9 mouse cellular contexts compared by ENCODE assay signal in genomic region chr10:14391025-14391639, GRCm38 (mm10).
DNase-seq lines count a peak whose midpoint lies in the region; ATAC-seq and TF ChIP-seq lines count a peak whose summit lies in the region.
"Had no signal": no experiment of that assay in that cellular context is flagged by ENCODE, and none has a peak within 500 bp of the region (broad histone marks: within the 10 kb centered on the region; RNA-seq: fewer than 3 reads in every experiment).

No protein-coding gene starts in this region.

- ATAC-seq in lung, embryonic 16.5 days (ENCODE audit: low read depth), result peak; percentile 52; the same call in 1 of the 2 replicates

- H3K4me3 ChIP-seq in CH12.LX (replicated peaks in 1 of 3; ENCODE audit: low read depth in 2 of 3, low read length in 2 of 3, poor library complexity in 1 of 3), result no peak overlapping the region
- no peak overlapping the region for H3K4me3 ChIP-seq in bone marrow, adult 2 months (replicated peaks; ENCODE audit: control insufficient read depth, low read depth, low read length)
- no peak overlapping the region for H3K4me3 ChIP-seq in embryonic fibroblast, embryonic 13.5 days (ENCODE audit: insufficient read depth, low read length)
- H3K4me3 ChIP-seq in lung, embryonic 16.5 days (ENCODE audit: low read length), result no peak overlapping the region
- H3K4me3 ChIP-seq: liver, embryonic 13.5 days had no signal

- no peak overlapping the region for H3K9ac ChIP-seq in CH12.LX (ENCODE audit: insufficient read depth, low read depth)
- H3K9ac ChIP-seq in lung, embryonic 16.5 days (ENCODE audit: low read length), result no peak overlapping the region
- H3K9ac ChIP-seq: liver, embryonic 13.5 days had no signal

- no peaks in the 10 kb centered on the region for H3K36me3 ChIP-seq in CH12.LX (replicated peaks in 1 of 2; ENCODE audit: control insufficient read depth in 1 of 2, insufficient read depth in 1 of 2, low read length in 1 of 2)
- H3K36me3 ChIP-seq in lung, embryonic 16.5 days (ENCODE audit: control insufficient read depth, insufficient read depth, low read length), result no peaks in the 10 kb centered on the region
- H3K36me3 ChIP-seq: liver, embryonic 13.5 days had no signal

- TF ChIP-seq EP300 in CH12.LX (IDR thresholded peaks at IDR 0.05; ENCODE audit: low read length), result no peak

- H3K79me2 ChIP-seq in CH12.LX (replicated peaks; ENCODE audit: control insufficient read depth, extremely low read depth, insufficient read depth, poor library complexity, severe bottlenecking), result no peaks in the 10 kb centered on the region

- H3K4me1 ChIP-seq in CH12.LX (ENCODE audit: control insufficient read depth in 1 of 2, insufficient read depth in 2 of 2), result peaks cover 2 to 20% of the 10 kb centered on the region in 2 experiments; a peak in 3 of 4 replicates
- H3K4me1 ChIP-seq in bone marrow, adult 2 months (ENCODE audit: control insufficient read depth, insufficient read depth, low read length), result no peaks in the 10 kb centered on the region
- no peaks in the 10 kb centered on the region for H3K4me1 ChIP-seq in embryonic fibroblast, embryonic 13.5 days (ENCODE audit: control insufficient read depth, insufficient read depth, low read length)
- no peaks in the 10 kb centered on the region for H3K4me1 ChIP-seq in lung, embryonic 16.5 days (replicated peaks; ENCODE audit: control insufficient read depth, insufficient read depth, low read length)
- H3K4me1 ChIP-seq: liver, embryonic 13.5 days had no signal

- peak; percentile 72 for DNase-seq in CH12.LX (ENCODE audit: extremely low read depth)
- peak; percentile 74 to 82 for DNase-seq in heart, postnatal 10 days
- peak; percentile 56 to 77 for DNase-seq in kidney, postnatal 36 days
- peak; percentile 34 for DNase-seq in retina, adult 2 months (ENCODE audit: low read depth, low spot score)
- peak; percentile 62 to 63 for DNase-seq in thymus, postnatal 36 days
- DNase-seq: liver, embryonic 13.5 days had no signal

- dilution Hi-C loops in CH12.LX (cut with MboI; ENCODE audit: extremely low pct_ligation_motif_present, extremely low pct_unique_long_range_greater_than_20kb, low sequenced_read_pairs), result no loop called here

- TF ChIP-seq RAD21 in CH12.LX (IDR thresholded peaks at IDR 0.05; ENCODE audit: low read depth, low read length), result peak; percentile 82

- intact Hi-C loops in heart, postnatal 10 days (cut with DNase I), result loop anchor here (2.0 kb wide), 4 partner anchors 70 to 1374 kb away; no protein-coding TSS in a partner anchor

- no peaks in the 10 kb centered on the region for H3K9me3 ChIP-seq in CH12.LX (replicated peaks; ENCODE audit: low read length)
- H3K9me3 ChIP-seq in lung, embryonic 16.5 days (ENCODE audit: control insufficient read depth, low read length), result no peaks in the 10 kb centered on the region
- H3K9me3 ChIP-seq: liver, embryonic 13.5 days had no signal

- in situ Hi-C loops in CH12.LX (cut with MboI; ENCODE audit: low pct_ligation_motif_present, low pct_unique_long_range_greater_than_20kb, low sequenced_read_pairs), result no loop called here

- TF ChIP-seq POLR2A in CH12.LX (IDR thresholded peaks at IDR 0.05; ENCODE audit: low read depth, low read length), result no peak
- no peak for TF ChIP-seq POLR2A in bone marrow, adult 2 months (IDR thresholded peaks at IDR 0.05; ENCODE audit: borderline replicate concordance, control insufficient read depth, low read depth, low read length)
- TF ChIP-seq POLR2A in embryonic fibroblast, embryonic 13.5 days (IDR thresholded peaks at IDR 0.05; ENCODE audit: low read depth, low read length), result no peak

- 15% methylated on average over 11 of the region's 11 CpGs for WGBS in bone marrow, adult 2 months
- 8% methylated on average over 11 of the region's 11 CpGs for WGBS in lung, embryonic 16.5 days

- H3K27me3 ChIP-seq in CH12.LX (replicated peaks), result no peaks in the 10 kb centered on the region
- no peaks in the 10 kb centered on the region for H3K27me3 ChIP-seq in lung, embryonic 16.5 days (ENCODE audit: control insufficient read depth, insufficient read depth, low read depth, low read length)
- H3K27me3 ChIP-seq: liver, embryonic 13.5 days had no signal

- TF ChIP-seq CTCF in CH12.LX (conservative IDR thresholded peaks at IDR 0.05 in 1 of 2, IDR thresholded peaks at IDR 0.05 in 1 of 2; ENCODE audit: low read depth in 2 of 2, low read length in 2 of 2), result peak; percentile 41 to 71; a peak in 3 of 4 replicates
- TF ChIP-seq CTCF in bone marrow, adult 2 months (IDR thresholded peaks at IDR 0.05; ENCODE audit: control insufficient read depth, insufficient read depth, low read length), result peak; percentile 41; the same call in 1 of the 2 replicates
- peak; percentile 90 for TF ChIP-seq CTCF in embryonic fibroblast, embryonic 13.5 days (IDR thresholded peaks at IDR 0.05; ENCODE audit: borderline replicate concordance, insufficient read depth, low read length)

- no peak overlapping the region for H3K4me2 ChIP-seq in CH12.LX (ENCODE audit: insufficient read depth, low read depth, poor library complexity, severe bottlenecking)
- H3K4me2 ChIP-seq in lung, embryonic 16.5 days (ENCODE audit: low read depth, low read length), result no peak overlapping the region
- H3K4me2 ChIP-seq: liver, embryonic 13.5 days had no signal

- H3K27ac ChIP-seq in CH12.LX (ENCODE audit: insufficient read depth, low read depth), result no peak overlapping the region
- H3K27ac ChIP-seq in bone marrow, adult 2 months (ENCODE audit: control insufficient read depth, insufficient read depth, low read depth, low read length, poor library complexity), result no peak overlapping the region
- no peak overlapping the region for H3K27ac ChIP-seq in embryonic fibroblast, embryonic 13.5 days (ENCODE audit: insufficient read depth, low read length)
- H3K27ac ChIP-seq in lung, embryonic 16.5 days (ENCODE audit: low read length), result no peak overlapping the region
- H3K27ac ChIP-seq: liver, embryonic 13.5 days had no signal

TF ChIP-seq in CH12.LX, 34 proteins besides CTCF, POLR2A, EP300 and RAD21:
- TF ChIP-seq TCF12 (IDR thresholded peaks at IDR 0.05; ENCODE audit: low read depth, low read length), result peak; percentile 31; the same call in 1 of the 2 replicates
- no peak for TF ChIP-seq RCOR1 (conservative IDR thresholded peaks at IDR 0.05; ENCODE audit: low read depth, low read length)
- no peak for TF ChIP-seq CHD1 (IDR thresholded peaks at IDR 0.05; ENCODE audit: low read depth, low read length)
- peak; percentile 23 for TF ChIP-seq ZC3H11A (IDR thresholded peaks at IDR 0.05; ENCODE audit: low read depth, low read length)
- no peak for TF ChIP-seq POLR2AphosphoS2 (IDR thresholded peaks at IDR 0.05; ENCODE audit: low read depth, low read length)
- no peak for TF ChIP-seq NELFE (IDR thresholded peaks at IDR 0.05; ENCODE audit: low read depth, low read length)
- 0 out of 2 replicates have a peak, but pooled peaks have one; percentile 11 for TF ChIP-seq JUND (conservative IDR thresholded peaks at IDR 0.05; ENCODE audit: low read depth, low read length)
- TF ChIP-seq HCFC1 (IDR thresholded peaks at IDR 0.05; ENCODE audit: low read depth, low read length), result no peak
- no peak for TF ChIP-seq MYC (IDR thresholded peaks at IDR 0.05; ENCODE audit: low read depth, low read length)
- TF ChIP-seq MEF2A (IDR thresholded peaks at IDR 0.05; ENCODE audit: borderline replicate concordance, low read depth, low read length), result no peak
- no peak for TF ChIP-seq ZMIZ1 (IDR thresholded peaks at IDR 0.05; ENCODE audit: low read depth, low read length)
- peak; percentile 62 for TF ChIP-seq SMC3 (IDR thresholded peaks at IDR 0.05; ENCODE audit: low read depth, low read length)
- TF ChIP-seq MAX (IDR thresholded peaks at IDR 0.05; ENCODE audit: low read length), result no peak
